Mouse (Mus musculus) spleen, adult 18-20 months (tissue): ENCODE measurements around the gene Olfr166.
"Not testable (repeated sequence)": the region's sequence is repeated elsewhere in the genome, so short reads cannot be mapped to it uniquely, and the experiment has no call there.

ENCODE experiments used
- DNase-seq, 2 experiments: peaks; one replicate each; pipeline ENCODE4 v3.0.0; 2022; ENCODE audit warnings: mixed read lengths in 2 of 2

The Olfr166 gene

GRCm38 (mm10) chr16:19483394-19483793 is at the start of gene Olfr166:
Olfr166 (plus strand) TSS chr16:19483694.
- no peak for DNase-seq

- DNase-seq: not testable (repeated sequence)
Observed at GRCm38 (mm10) chr16:19458741-19459140, 24.8 kb upstream of the Olfr166 start.

- no peak for DNase-seq
Observed at GRCm38 (mm10) chr16:19464365-19464764, 19.1 kb upstream of the Olfr166 start.

- no peak for DNase-seq
Observed at GRCm38 (mm10) chr16:19522166-19522565, 38.7 kb downstream of the Olfr166 start, which contains the start of gene Olfr167. Olfr167 (minus strand) TSS chr16:19522266.

- no peak for DNase-seq
Observed at GRCm38 (mm10) chr16:19535455-19535854, 52.0 kb downstream of the Olfr166 start, which contains the start of gene Olfr168. Olfr168 (minus strand) TSS chr16:19535555.
